Mouse (Mus musculus) embryo, embryonic 11.5 days (tissue): Measurements from ENCODE around the gene Atg4b.
"Not testable (repeated sequence)": the region's sequence is repeated elsewhere in the genome, so short reads cannot be mapped to it uniquely, and the experiment has no call there.

Source experiments
- DNase-seq: peaks from one replicate; pipeline ENCODE4 v3.0.0-alpha.2; 2012; ENCODE audit warnings: low read depth, low spot score

The Atg4b gene

DNA sequence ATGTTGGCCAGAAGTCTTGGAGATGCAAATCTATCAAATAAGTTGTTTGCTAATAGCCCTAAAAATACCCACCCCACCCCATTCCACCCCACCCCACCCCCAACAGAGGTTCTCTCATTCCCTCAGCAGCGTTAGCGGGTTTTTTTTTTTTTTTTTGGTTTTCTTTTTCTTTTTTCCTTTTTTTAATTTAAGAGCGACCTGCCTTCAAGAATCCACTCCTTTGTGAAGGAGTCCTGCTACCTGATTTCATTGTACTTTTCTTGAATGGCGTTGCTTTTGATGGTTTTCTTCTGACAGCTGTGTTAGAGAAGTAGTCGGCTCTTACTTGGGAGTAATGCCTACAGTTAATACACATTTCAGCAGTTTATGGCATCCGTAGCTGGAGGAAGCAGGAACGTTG is 4.3 kb downstream of the Atg4b start:
- DNase-seq, result no peak

- no peak for DNase-seq
Measured at GRCm38 (mm10) chr1:93756154-93756553, 4.9 kb downstream of the Atg4b start.

- no peak for DNase-seq
Measured at GRCm38 (mm10) chr1:93760076-93760475, 8.8 kb downstream of the Atg4b start.

DNA sequence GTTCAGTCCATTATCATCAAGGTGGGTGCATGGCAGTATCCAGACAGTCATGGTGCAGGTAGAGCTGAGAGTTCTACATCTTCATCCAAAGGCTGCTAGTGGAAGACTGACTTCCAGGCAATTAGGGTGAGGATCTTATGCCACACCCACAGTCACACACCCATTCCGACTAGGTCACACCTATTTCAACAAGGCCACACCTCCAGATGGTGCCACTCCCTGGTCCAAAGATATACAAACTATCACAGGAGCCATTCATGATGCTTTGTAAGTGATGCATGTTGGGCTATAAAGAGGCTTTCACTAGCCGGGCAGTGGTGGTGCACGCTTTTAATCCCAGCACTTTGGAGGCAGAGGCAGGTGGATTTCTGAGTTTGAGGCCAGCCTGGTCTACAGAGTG is 12.2 kb downstream of the Atg4b start:
- not testable (repeated sequence) for DNase-seq

DNA sequence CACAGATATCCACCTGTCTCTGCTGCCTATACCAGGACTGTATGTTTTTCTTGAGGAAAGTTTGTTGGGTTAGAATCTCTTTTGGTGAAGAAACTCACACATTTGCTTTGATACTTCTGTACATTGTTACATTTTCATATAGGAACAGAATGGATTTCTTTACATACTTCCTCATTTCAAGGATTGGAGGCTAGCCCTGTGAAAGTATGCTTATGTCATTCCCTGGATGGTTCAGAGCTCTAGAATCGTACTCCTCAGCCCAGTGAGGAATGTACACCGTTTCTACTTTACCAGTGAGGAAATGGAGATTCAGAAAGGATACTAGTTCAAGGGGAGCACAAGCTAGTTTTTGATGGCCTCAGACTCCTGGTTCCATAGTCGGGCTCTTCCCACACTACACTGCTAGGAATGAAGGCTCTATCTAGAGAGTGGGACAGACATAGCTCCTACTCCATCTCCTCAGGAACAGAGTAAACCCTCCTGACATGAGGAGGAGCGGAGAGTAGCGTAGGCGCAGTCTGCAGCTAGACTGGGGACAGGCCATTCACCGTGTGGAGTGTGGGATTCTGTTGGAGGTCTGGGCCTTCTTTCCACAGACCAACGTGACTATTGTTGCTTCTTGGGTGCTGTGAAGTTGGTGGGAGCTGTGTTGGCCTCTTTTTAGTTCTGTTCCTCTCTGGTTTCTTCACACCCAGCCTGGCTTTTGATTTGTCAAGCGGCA is 13.7 kb downstream of the Atg4b start:
- no peak for DNase-seq

GRCm38 (mm10) chr1:93767600-93767999 is 16.3 kb downstream of the Atg4b start:
- no peak for DNase-seq

DNA sequence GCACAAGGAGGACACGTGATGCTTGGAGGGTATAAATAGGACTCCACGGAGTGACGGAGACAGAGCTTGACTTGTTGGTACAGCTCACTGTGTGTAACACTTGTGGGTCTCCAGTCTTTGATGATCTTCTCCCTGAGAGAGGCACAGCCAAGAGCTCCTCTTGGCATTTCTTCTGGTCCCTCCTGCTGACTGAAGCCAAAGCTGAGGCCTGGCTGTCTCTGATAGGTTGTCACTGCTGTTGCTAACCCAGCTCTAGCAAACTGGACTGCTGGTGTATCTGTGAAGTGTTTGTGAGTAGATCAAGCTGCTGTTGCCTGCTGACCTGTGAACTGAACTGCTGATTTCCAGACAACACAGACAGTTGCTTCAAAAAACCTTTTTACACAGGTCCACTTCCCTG is 18.6 kb downstream of the Atg4b start:
- DNase-seq, result no peak

DNA sequence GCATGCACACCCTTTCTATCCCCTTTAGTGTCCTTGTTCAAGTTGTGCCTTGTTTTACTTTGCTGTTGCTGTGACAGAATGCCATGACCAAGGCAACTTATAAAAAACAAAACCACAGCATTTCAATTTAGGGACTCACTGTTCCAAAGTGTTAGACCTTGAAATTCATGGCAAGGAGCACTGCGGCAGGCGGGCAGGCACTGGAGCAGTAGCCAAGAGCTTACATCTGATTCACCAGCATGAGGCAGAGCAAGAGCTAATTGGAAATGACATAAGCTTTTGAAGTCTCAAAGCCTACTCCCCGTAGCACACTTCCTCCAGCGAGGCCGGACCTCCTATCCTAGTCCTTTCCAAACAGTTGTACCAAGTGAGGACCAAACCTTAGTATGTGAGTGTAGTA is 25.4 kb downstream of the Atg4b start:
- DNase-seq, result no peak

DNA sequence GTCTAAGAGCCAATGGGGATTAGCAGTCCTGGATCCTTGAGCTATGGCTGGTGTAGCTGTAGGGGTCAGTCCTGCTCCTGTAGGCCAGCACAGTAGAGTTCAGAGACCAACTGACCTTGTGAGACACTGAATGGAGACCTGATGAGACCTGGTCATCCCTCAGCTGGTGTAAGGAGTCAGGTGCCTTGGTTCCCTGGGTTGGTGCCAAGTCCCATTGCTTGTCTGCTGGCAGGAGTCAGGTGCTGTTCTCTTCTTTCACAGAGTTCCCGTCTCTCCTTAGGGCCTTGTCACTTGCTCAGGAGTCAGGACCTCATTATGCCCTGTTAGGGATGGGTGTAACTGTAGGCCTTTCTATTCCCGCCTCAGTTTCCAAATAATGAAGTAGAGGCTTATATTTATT is 35.6 kb downstream of the Atg4b start:
- DNase-seq, result no peak

- DNase-seq, result no peak
Measured at GRCm38 (mm10) chr1:93794526-93794925, 43.2 kb downstream of the Atg4b start.

GRCm38 (mm10) chr1:93795886-93796285 is 44.6 kb downstream of the Atg4b start:
- no peak for DNase-seq

GRCm38 (mm10) chr1:93800670-93801503 is 49.6 kb downstream of the Atg4b start:
- no peak for DNase-seq

GRCm38 (mm10) chr1:93801741-93802238 is 50.5 kb downstream of the Atg4b start, which contains the start of gene Dtymk:
Gene Dtymk (minus strand): TSS chr1:93801934.
- DNase-seq, result peak; percentile 90

DNA sequence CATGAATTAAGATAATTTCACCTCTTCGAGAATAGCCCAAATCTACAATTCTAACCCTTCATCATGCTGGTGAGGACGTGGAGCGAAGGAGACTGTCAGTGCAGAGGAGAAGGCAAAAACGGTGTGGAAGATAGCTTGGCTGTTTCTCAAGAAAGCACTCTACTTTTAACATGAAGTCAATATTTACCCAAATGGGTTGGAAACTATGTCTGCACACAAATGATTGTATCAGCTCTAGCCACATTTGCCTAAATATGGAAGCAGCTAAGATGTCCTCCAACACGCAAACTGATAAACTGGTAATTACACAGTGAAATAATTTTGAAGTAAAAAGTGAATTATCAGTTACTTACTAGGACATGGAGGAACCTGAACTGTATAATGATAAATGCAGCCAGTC is 51.5 kb downstream of the Atg4b start:
- DNase-seq, result no peak

DNA sequence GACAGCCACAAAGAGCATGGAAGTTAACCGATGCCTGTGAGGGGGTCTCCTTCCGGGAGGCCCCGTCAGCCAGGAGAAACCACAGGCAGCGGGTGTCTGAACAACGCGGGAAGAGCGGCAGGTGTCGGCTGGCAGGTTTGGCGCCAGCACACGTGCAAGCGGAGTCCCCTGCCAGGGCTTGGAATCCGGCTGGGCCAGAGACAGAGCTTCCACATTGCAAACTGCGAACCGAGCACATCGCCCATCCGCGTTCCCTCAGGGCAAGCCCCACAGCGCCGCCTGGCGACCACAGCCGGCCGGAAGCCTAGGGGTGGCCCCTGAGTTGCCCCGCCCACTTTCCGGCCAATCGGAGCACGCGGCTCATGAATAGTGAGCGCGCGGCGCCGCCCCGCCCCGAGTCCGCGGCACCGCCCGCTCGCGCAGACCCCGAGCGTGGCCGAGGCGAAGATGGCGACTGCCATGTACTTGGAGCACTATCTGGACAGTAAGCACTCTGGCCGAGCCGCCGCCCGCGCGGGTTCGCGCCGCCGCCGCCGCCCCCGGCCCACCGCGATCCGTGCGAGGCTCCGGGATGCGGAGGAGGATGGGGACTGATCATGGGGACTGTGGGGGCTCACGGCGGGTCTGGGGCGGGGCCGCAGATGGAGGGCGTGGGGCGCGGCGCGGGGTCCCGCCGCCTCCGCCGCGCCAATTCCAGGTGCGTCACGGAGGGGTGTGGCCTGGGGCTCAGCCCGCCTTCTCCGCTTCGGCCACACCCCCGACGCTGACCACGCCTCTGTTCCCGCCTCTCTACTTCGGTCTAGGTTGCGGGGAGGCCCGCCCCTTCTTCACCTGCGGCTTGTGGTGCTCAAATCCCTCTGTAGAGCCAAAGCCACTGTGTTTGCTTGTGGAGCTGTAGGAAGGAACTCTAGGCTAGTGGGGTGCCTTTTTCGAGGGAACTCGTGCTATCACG is 52.5 kb downstream of the Atg4b start, which contains the start of gene Ing5:
Gene Ing5, plus strand, starts transcription at position 410 of the 952 bp plus-strand sequence.
- DNase-seq, result peak; percentile 97

DNA sequence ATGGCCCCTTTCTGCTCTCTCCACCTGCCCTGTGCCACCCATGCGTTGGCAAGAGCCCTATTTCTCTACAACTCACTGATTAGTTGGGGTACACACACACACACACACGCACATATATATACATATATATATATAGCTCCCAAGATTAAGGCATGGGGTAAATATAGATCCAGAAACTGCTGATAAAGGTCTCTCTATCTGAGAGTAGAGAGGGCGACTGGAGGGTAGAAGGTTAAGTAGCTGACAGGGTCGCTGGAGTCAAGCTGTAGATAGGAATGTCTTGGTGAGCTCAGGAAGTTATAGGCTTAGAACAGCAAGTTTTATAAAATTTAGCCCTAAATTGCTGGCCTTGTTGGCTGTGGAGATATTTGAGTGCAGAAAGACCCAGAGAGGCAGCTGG is 53.5 kb downstream of the Atg4b start:
- no peak for DNase-seq

DNA sequence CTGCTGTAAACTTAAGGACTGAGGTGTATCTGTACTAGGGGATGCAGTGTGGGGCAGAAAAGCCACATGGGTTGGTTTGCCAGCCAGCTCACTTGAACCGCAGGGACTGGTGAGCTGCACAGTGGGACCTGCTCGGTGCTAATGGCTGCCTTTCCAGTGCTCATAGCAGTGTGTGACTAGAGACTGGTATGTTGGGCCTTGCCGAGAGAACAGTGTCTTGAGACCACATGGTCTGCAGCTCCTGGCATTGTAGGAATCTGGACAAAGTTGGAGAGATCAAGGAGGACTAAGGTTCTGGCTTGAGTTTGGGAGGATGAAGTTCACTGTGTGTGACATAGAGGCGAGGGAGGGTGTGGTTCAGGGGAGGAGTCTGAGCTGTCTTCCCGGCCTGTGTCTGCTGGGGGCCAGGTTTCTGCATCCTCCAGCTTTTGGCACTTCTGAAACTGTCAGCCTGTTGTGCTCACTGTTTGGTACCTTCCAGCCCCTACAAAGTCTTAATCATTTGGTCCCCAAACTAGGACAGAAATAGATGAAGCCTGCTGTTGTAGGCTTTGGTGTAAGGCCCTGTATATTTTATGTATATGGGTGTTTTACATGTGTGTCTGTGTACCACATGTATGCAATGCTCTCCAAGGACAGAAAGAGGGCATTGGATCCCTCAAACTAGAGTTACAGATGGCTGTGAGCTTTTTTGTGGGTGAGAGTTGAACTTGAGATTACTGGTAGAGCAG is 54.1 kb downstream of the Atg4b start:
- DNase-seq, result no peak

DNA sequence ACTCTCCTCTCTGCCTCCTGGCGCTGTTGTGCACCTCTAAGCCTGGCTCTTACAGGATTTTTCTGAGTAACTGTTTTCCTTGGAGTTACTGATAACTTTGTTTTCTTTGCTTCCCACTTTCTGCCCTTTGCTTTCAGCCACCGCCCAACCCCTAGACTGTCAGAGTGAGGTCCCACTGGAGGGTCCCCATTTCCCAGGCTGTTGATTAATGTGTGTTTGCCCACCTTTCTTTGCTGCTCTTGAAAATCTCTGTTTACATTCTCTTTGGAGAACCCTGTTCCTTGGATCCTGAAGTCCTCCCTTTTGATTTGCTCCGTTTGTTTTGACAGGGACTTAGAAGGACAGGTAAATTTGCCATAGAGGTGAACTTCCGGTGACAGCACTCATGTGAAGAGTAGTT is 57.6 kb downstream of the Atg4b start:
- DNase-seq, result no peak

DNA sequence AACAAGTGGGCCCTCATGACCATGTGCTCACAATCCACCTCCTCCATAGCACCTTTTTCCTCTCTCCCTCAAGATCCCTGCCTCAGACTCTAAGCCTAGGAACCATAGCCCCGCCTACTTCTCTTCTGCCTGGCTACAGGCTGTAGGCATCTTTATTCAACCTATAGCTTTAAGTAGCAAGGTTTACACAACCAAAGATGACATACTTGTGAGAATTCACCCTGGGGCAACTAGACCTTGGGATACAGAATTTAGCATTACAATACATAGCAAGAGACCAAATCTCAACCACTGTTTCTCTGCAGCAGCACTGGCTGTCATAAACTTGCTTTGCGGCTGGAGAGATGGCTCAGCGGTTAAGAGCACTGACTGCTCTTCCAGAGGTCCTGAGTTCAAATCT is 58.7 kb downstream of the Atg4b start:
- DNase-seq, result no peak

DNA sequence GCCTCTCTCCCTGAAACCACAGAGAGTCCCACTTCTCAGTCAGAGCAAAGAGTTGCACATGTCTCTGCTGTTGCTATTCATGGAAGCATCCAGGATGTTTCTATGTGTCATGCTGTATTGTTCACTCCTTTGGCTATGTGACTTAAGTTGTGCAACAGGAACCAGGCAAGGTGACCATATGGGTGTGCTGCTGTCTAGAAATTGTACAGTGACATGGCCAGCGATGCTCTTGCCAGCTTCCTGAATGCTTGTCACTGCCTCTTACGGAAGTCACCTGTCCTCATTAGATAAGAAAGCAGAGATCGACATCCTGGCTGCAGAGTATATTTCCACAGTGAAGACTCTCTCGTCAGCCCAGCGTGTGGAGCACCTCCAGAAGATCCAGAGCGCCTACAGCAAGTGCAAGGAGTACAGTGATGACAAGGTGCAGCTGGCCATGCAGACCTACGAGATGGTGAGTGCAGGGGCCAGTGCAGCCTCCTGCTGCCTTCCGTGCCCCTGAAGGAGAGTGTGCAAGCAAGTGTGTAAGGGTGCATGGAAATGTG is 60.3 kb downstream of the Atg4b start:
- no peak for DNase-seq
